Mouse (Mus musculus): ENCODE results near the gene Nav2.

GRCm38 (mm10) chr7:48894763-48895162 is 13.8 kb upstream of the Nav2 start:
- TF ChIP-seq POLR2AphosphoS2 (IDR thresholded peaks at IDR 0.05; ENCODE audit: insufficient read length, low read depth) (no peak), POLR2A (IDR thresholded peaks at IDR 0.05; ENCODE audit: insufficient read length, low read depth) (no peak), MYOD1 (IDR thresholded peaks at IDR 0.05; ENCODE audit: control insufficient read depth in 1 of 3, insufficient read length in 2 of 3, low read depth in 2 of 3) (no peak), TCF12 (IDR thresholded peaks at IDR 0.05; ENCODE audit: insufficient read depth, poor library complexity, severe bottlenecking) (no peak), E2F4 (IDR thresholded peaks at IDR 0.05; ENCODE audit: insufficient read depth) (no peak), USF1 (IDR thresholded peaks at IDR 0.05; ENCODE audit: low read depth) (no peak), TCF3 (IDR thresholded peaks at IDR 0.05; ENCODE audit: insufficient read length, low read depth) (no peak), CEBPB (IDR thresholded peaks at IDR 0.05; ENCODE audit: insufficient read depth, poor library complexity, severe bottlenecking) (no peak), MYOG (IDR thresholded peaks at IDR 0.05; ENCODE audit: control insufficient read depth in 1 of 3, insufficient read depth in 1 of 3, insufficient read length in 2 of 3, low read depth in 2 of 3) (no peak), MAX (IDR thresholded peaks at IDR 0.05; ENCODE audit: low read depth) (no peak), REST (IDR thresholded peaks at IDR 0.05; ENCODE audit: insufficient read depth, insufficient read length) (no peak), SRF (IDR thresholded peaks at IDR 0.05; ENCODE audit: control insufficient read depth, insufficient read length, low read depth) (no peak)
